Mouse (Mus musculus) kidney, adult 2 months (tissue): ENCODE measurements around the gene Gpatch2. TPM values are rescaled to one million over a fixed set of nuclear protein-coding genes. Genes with fewer than 3 reads are reported as not detected.

ENCODE experiments used
- DNase-seq: peaks from one replicate; pipeline ENCODE4 v3.0.0; 2021
- H3K27ac ChIP-seq: fragments of 200-500 bp; 2 replicates; pipeline ENCODE4 v1.5.1; 2012; ENCODE audit warnings: low read depth, low read length, control low read depth, inconsistent platforms; ENCODE audit not compliant: insufficient read depth
- H3K27me3 ChIP-seq: fragments of 200-500 bp; replicated peaks from 2 replicates; pipeline ENCODE4 v1.6.1; 2012; ENCODE audit warnings: mild to moderate bottlenecking, moderate library complexity, low read length, inconsistent platforms; ENCODE audit not compliant: control insufficient read depth, insufficient read depth
- H3K36me3 ChIP-seq: fragments of 200-500 bp; 2 replicates; pipeline ENCODE4 v1.6.1; 2012; ENCODE audit warnings: mild to moderate bottlenecking, moderate library complexity, low read length, inconsistent platforms; ENCODE audit not compliant: control insufficient read depth, insufficient read depth
- H3K4me1 ChIP-seq: fragments of 200-500 bp; 2 replicates; pipeline ENCODE4 v1.6.1; 2011; ENCODE audit warnings: low read length; ENCODE audit not compliant: control insufficient read depth, insufficient read depth
- H3K4me3 ChIP-seq: fragments of 200-500 bp; 2 replicates; pipeline ENCODE4 v1.5.1; 2011; ENCODE audit warnings: mild to moderate bottlenecking, low read depth, low read length, control low read depth; ENCODE audit not compliant: insufficient read depth
- CTCF ChIP-seq: fragments of 200-500 bp; conservative IDR thresholded peaks from 2 replicates; pipeline ENCODE4 v1.5.1; 2011; ENCODE audit warnings: low read depth, mild to moderate bottlenecking, control low read depth, low read length, moderate library complexity, mixed read lengths; ENCODE audit not compliant: insufficient read depth, insufficient read length
- POLR2A ChIP-seq: fragments of 200-500 bp; IDR thresholded peaks from one replicate; pipeline ENCODE4 v1.6.1; 2011; ENCODE audit warnings: low read depth, low read length, control low read depth
- WGBS: fragments of 180-500 bp; shearing (Covaris S2); methylation state at CpG from one replicate; pipeline ENCODE4 v1.1.7; 2018; 5-methylcytosine and 5-hydroxymethylcytosine counted together
- polyA plus RNA-seq: library from polyadenylated mRNA; depleted of rRNA; stranded (reverse); fragments of >200 nt; gene quantifications from 2 replicates; pipeline ENCODE4 v1.2.3, GENCODE M21; 2012

Gpatch2 gene
- polyA plus RNA-seq, 1 experiment: 8.0 TPM

DNA sequence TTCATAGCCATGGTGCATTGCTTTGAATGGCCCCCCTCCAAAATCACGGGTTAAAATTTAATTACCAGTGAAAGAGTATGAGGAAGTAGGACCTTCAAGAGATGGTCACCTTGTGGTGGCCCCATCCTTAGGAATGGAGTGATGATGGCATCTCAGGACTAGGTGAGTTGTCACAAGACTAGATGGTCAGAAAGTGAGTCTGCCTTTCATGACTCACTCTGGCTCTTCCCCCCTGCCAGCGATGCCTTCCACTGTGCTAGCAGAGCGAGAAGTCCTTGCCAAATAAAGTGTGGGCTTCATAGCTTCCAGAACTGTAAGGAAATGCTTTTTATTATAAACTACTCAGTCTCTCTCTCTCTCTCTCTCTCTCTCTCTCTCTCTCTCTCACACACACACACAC lies 150.1 kb downstream of the Gpatch2 start:
- peak; percentile 22 for DNase-seq
- WGBS: 72% methylated on average over 3 of the region's 3 CpGs
- no peaks in the 10 kb centered on the region for H3K27me3 ChIP-seq
- TF ChIP-seq POLR2A (no peak), CTCF (no peak)
- no peak overlapping the region for H3K27ac ChIP-seq
- no peak overlapping the region for H3K4me3 ChIP-seq
- no peaks in the 10 kb centered on the region for H3K36me3 ChIP-seq
- no peaks in the 10 kb centered on the region for H3K4me1 ChIP-seq

- TF ChIP-seq POLR2A: no peak
- TF ChIP-seq CTCF: no peak; the same call in 1 of the 2 replicates
- DNase-seq: peak; percentile 57
- H3K27me3 ChIP-seq: no peaks in the 10 kb centered on the region
- no peaks in the 10 kb centered on the region for H3K4me1 ChIP-seq
- no peak overlapping the region for H3K4me3 ChIP-seq
- H3K36me3 ChIP-seq: no peaks in the 10 kb centered on the region
- no peak overlapping the region for H3K27ac ChIP-seq
- 59% methylated on average over 2 of the region's 2 CpGs for WGBS
These were observed 151.5 kb downstream of the Gpatch2 start for GRCm38 (mm10) chr1:187366806-187367205.

- Histone ChIP-seq H3K36me3 (no peaks in the 10 kb centered on the region), H3K27me3 (no peaks in the 10 kb centered on the region), H3K4me1 (no peaks in the 10 kb centered on the region), H3K4me3 (no peak overlapping the region), H3K27ac (no peak overlapping the region)
- no peak for DNase-seq
- no peak for TF ChIP-seq POLR2A
- no peak for TF ChIP-seq CTCF
- WGBS: 78% methylated on average over 2 of the region's 2 CpGs
These were observed 153.7 kb downstream of the Gpatch2 start for GRCm38 (mm10) chr1:187369049-187369448.

- WGBS: 90% methylated on average over 6 of the region's 6 CpGs
- Histone ChIP-seq H3K4me3 (no peak overlapping the region), H3K36me3 (no peaks in the 10 kb centered on the region), H3K27me3 (no peaks in the 10 kb centered on the region), H3K4me1 (no peaks in the 10 kb centered on the region), H3K27ac (no peak overlapping the region)
- TF ChIP-seq POLR2A (no peak), CTCF (no peak)
- no peak for DNase-seq
These were observed 158.2 kb downstream of the Gpatch2 start for GRCm38 (mm10) chr1:187373506-187373905.

DNA sequence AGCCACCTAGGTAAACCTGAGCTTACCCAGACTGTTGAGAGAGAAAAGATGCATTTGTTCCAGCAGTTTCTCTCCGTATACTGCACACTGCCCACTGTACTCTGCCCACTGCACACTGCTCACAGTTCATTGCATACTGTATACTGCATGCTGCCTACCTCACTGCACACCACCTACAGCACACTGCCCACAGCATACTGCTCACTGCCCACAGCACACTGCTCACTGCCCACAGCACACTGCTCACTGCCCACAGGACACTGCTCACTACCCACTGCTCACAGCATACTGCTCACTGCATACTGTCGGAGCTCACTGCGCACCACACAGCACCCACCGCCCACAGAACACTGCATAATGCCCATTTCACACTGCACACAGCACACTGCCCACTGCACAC lies 159.1 kb downstream of the Gpatch2 start:
- DNase-seq: no peak
- WGBS: 96% methylated on average over 4 of the region's 4 CpGs
- Histone ChIP-seq H3K27ac (no peak overlapping the region), H3K27me3 (no peaks in the 10 kb centered on the region), H3K36me3 (no peaks in the 10 kb centered on the region), H3K4me1 (no peaks in the 10 kb centered on the region), H3K4me3 (no peak overlapping the region)
- TF ChIP-seq CTCF (no peak), POLR2A (no peak)

GRCm38 (mm10) chr1:187376946-187377671 lies 161.8 kb downstream of the Gpatch2 start:
- Histone ChIP-seq H3K4me3 (no peak overlapping the region), H3K27ac (no peak overlapping the region), H3K27me3 (no peaks in the 10 kb centered on the region), H3K4me1 (no peaks in the 10 kb centered on the region), H3K36me3 (no peaks in the 10 kb centered on the region)
- DNase-seq: no peak
- TF ChIP-seq POLR2A (no peak), CTCF (no peak)
- WGBS: 74% methylated on average over 11 of the region's 11 CpGs

GRCm38 (mm10) chr1:187377865-187378524 lies 162.7 kb downstream of the Gpatch2 start:
- no peak overlapping the region for H3K4me3 ChIP-seq
- no peaks in the 10 kb centered on the region for H3K36me3 ChIP-seq
- 46% methylated on average over 14 of the region's 14 CpGs for WGBS
- TF ChIP-seq CTCF (no peak), POLR2A (no peak)
- DNase-seq: peak; percentile 8
- H3K4me1 ChIP-seq: no peaks in the 10 kb centered on the region
- H3K27me3 ChIP-seq: no peaks in the 10 kb centered on the region; the same call in 1 of the 2 replicates
- H3K27ac ChIP-seq: no peak overlapping the region
